Mouse (Mus musculus) kidney, postnatal 0 days (tissue): ENCODE measurements around the gene Calhm3. TPM values are rescaled to one million over a fixed set of nuclear protein-coding genes. Genes with fewer than 3 reads are reported as not detected.

Source experiments
- ATAC-seq: fragments of 200-750 bp; cut with Nextera tagmentation; replicated peaks from 2 replicates; pipeline ENCODE4 v1.8.0; 2017; ENCODE audit warnings: low read depth, moderate number of reproducible peaks, moderate TSS enrichment, moderate library complexity; ENCODE audit not compliant: low FRiP score
- DNase-seq: peaks from one replicate; pipeline ENCODE4 v3.0.0-alpha.2; 2016; ENCODE audit warnings: low spot score
- H3K27ac ChIP-seq: fragments of 300-500 bp; sonication (generic); 2 replicates; pipeline ENCODE4 v1.5.1; 2014; ENCODE audit warnings: mild to moderate bottlenecking
- H3K27me3 ChIP-seq: fragments of 300-500 bp; sonication (generic); 2 replicates; pipeline ENCODE4 v1.6.1; 2014; ENCODE audit warnings: low read length, mixed read lengths; ENCODE audit not compliant: insufficient read depth
- H3K36me3 ChIP-seq: fragments of 300-500 bp; sonication (generic); 2 replicates; pipeline ENCODE4 v1.6.1; 2014; ENCODE audit warnings: low read length, mixed read lengths; ENCODE audit not compliant: insufficient read depth
- H3K4me1 ChIP-seq: fragments of 300-500 bp; sonication (generic); replicated peaks from 2 replicates; pipeline ENCODE4 v1.6.1; 2014; ENCODE audit warnings: antibody characterized with exemption, low read length, mixed read lengths; ENCODE audit not compliant: insufficient read depth
- H3K4me2 ChIP-seq: fragments of 300-500 bp; sonication (generic); 2 replicates; pipeline ENCODE4 v1.6.1; 2014; ENCODE audit warnings: mild to moderate bottlenecking, low read length, moderate library complexity, mixed read lengths
- H3K4me3 ChIP-seq: fragments of 300-500 bp; sonication (generic); replicated peaks from 2 replicates; pipeline ENCODE4 v1.5.1; 2014; ENCODE audit warnings: low read depth, low read length
- H3K9ac ChIP-seq: fragments of 300-500 bp; sonication (generic); 2 replicates; pipeline ENCODE4 v1.6.1; 2014; ENCODE audit warnings: low read depth, low read length
- H3K9me3 ChIP-seq: fragments of 300-500 bp; sonication (generic); replicated peaks from 2 replicates; pipeline ENCODE4 v1.6.1; 2016; ENCODE audit warnings: low read length, inconsistent platforms, mixed read lengths
- CTCF ChIP-seq: IDR thresholded peaks from 2 replicates; pipeline ENCODE4 v1.5.1; 2016; ENCODE audit warnings: antibody characterized with exemption, low read depth, mild to moderate bottlenecking, moderate library complexity
- WGBS: fragments of 180-500 bp; shearing (Covaris S2); extraction: QIAGEN DNeasy Blood & Tissue Kit; methylation state at CpG from one replicate; pipeline ENCODE4 v1.1.7; 2014; 5-methylcytosine and 5-hydroxymethylcytosine counted together
- polyA plus RNA-seq: library from polyadenylated mRNA; unstranded; fragments of >200 nt; fragmentation: Nextera tagmentation; extraction: Ambion mirVana; gene quantifications from 2 replicates; pipeline ENCODE4 v1.2.1, GENCODE M21; 2015

The Calhm3 gene
- not detected in 2 replicates for polyA plus RNA-seq

GRCm38 (mm10) chr19:47157664-47158063 lies at the start of gene Calhm3:
Gene Calhm3 (minus strand): TSS chr19:47157764.
- Histone ChIP-seq H3K27me3 (no peaks in the 10 kb centered on the region), H3K4me3 (no peak within 1 kb of the TSS), H3K4me1 (no peaks in the 10 kb centered on the region), H3K27ac (no peak within 1 kb of the TSS), H3K4me2 (no peak within 1 kb of the TSS), H3K9me3 (no peaks in the 10 kb centered on the region), H3K36me3 (no peaks in the 10 kb centered on the region), H3K9ac (no peak within 1 kb of the TSS)
- DNase-seq (no peak), ATAC-seq (no peak)
- WGBS = 78% methylated on average over 11 of the region's 11 CpGs
- no peak for TF ChIP-seq CTCF

- DNase-seq = no peak
- no peaks in the 10 kb centered on the region for H3K27me3 ChIP-seq
- no peak overlapping the region for H3K4me2 ChIP-seq
- H3K36me3 ChIP-seq = no peaks in the 10 kb centered on the region
- WGBS = 72% methylated on average over 1 of the region's 1 CpGs
- ATAC-seq = no peak
- no peaks in the 10 kb centered on the region for H3K9me3 ChIP-seq
- no peak overlapping the region for H3K4me3 ChIP-seq
- TF ChIP-seq CTCF = no peak
- no peak overlapping the region for H3K9ac ChIP-seq
- no peak overlapping the region for H3K27ac ChIP-seq
- peaks cover 6% of the 10 kb centered on the region; the same call in 1 of the 2 replicates for H3K4me1 ChIP-seq
Measured at GRCm38 (mm10) chr19:47206126-47206525, 48.6 kb upstream of the Calhm3 start.

GRCm38 (mm10) chr19:47204653-47205052 lies 47.1 kb upstream of the Calhm3 start:
- no peak overlapping the region for H3K27ac ChIP-seq
- no peak for TF ChIP-seq CTCF
- no peaks in the 10 kb centered on the region for H3K36me3 ChIP-seq
- no peak overlapping the region for H3K4me2 ChIP-seq
- 90% methylated on average over 6 of the region's 6 CpGs for WGBS
- ATAC-seq (no peak), DNase-seq (no peak)
- H3K4me3 ChIP-seq = no peak overlapping the region
- no peaks in the 10 kb centered on the region for H3K27me3 ChIP-seq
- no peak overlapping the region for H3K9ac ChIP-seq
- H3K9me3 ChIP-seq = no peaks in the 10 kb centered on the region
- peaks cover 6% of the 10 kb centered on the region; the same call in 1 of the 2 replicates for H3K4me1 ChIP-seq

GRCm38 (mm10) chr19:47203042-47203441 lies 45.5 kb upstream of the Calhm3 start:
- H3K27me3 ChIP-seq = no peaks in the 10 kb centered on the region
- no peak overlapping the region for H3K4me3 ChIP-seq
- no peaks in the 10 kb centered on the region for H3K36me3 ChIP-seq
- H3K4me1 ChIP-seq = peaks cover 6% of the 10 kb centered on the region; the same call in 1 of the 2 replicates
- no peak for ATAC-seq
- no peak for DNase-seq
- H3K9ac ChIP-seq = no peak overlapping the region
- TF ChIP-seq CTCF = no peak
- H3K27ac ChIP-seq = no peak overlapping the region
- WGBS = 96% methylated on average over 6 of the region's 6 CpGs
- H3K9me3 ChIP-seq = no peaks in the 10 kb centered on the region
- H3K4me2 ChIP-seq = no peak overlapping the region

GRCm38 (mm10) chr19:47202429-47202828 lies 44.9 kb upstream of the Calhm3 start:
- Histone ChIP-seq H3K27ac (no peak overlapping the region), H3K4me2 (no peak overlapping the region), H3K4me3 (no peak overlapping the region), H3K4me1 (peaks cover 6% of the 10 kb centered on the region; the same call in 1 of the 2 replicates), H3K9me3 (no peaks in the 10 kb centered on the region), H3K27me3 (no peaks in the 10 kb centered on the region), H3K36me3 (no peaks in the 10 kb centered on the region), H3K9ac (no peak overlapping the region)
- DNase-seq (no peak), ATAC-seq (no peak)
- no peak for TF ChIP-seq CTCF
- 53% methylated on average over 6 of the region's 6 CpGs for WGBS

GRCm38 (mm10) chr19:47201972-47202371 lies 44.4 kb upstream of the Calhm3 start:
- no peaks in the 10 kb centered on the region for H3K9me3 ChIP-seq
- H3K4me2 ChIP-seq = no peak overlapping the region
- peaks cover 6% of the 10 kb centered on the region; the same call in 1 of the 2 replicates for H3K4me1 ChIP-seq
- WGBS = 36% methylated on average over 12 of the region's 12 CpGs
- peak overlapping the region; percentile 27; the same call in 1 of the 2 replicates for H3K9ac ChIP-seq
- H3K27me3 ChIP-seq = no peaks in the 10 kb centered on the region
- no peak for TF ChIP-seq CTCF
- peak; percentile 26 for DNase-seq
- H3K4me3 ChIP-seq = no peak overlapping the region
- no peaks in the 10 kb centered on the region for H3K36me3 ChIP-seq
- ATAC-seq = no peak
- H3K27ac ChIP-seq = no peak overlapping the region
